Mouse (Mus musculus) ES-Bruce4 (cell line): ENCODE measurements at regions not wholly inside any gene's neighbourhood (a gene's known extent, or its start where the extent isn't known, plus 50 kb on each side); places are given as distances from the start of the nearest gene placed in this dataset.

Experiments
- CTCF ChIP-seq: IDR thresholded peaks from one replicate; pipeline ENCODE4 v1.8.1; 2011; ENCODE audit warnings: low read depth, low read length
- EP300 ChIP-seq: IDR thresholded peaks from 2 replicates; pipeline ENCODE4 v1.6.1; 2011; ENCODE audit warnings: low read depth, low read length; ENCODE audit not compliant: insufficient read depth
- POLR2A ChIP-seq: IDR thresholded peaks from one replicate; pipeline ENCODE4 v1.8.1; 2011; ENCODE audit warnings: low read length; ENCODE audit not compliant: insufficient read depth

GRCm38 (mm10) chr8:126139546-126139870 is 144.5 kb downstream of the Kcnk1 start:
- TF ChIP-seq CTCF (no peak), POLR2A (no peak), EP300 (no peak)
